Mouse (Mus musculus) adrenal gland, postnatal 36 days (tissue): Measurements from ENCODE around the gene Lrrc49. TPM values are rescaled to one million over a fixed set of nuclear protein-coding genes. Genes with fewer than 3 reads are reported as not detected.
A peak's percentile ranks its signal among the peaks of the same experiment; 100 is the strongest.

ENCODE experiments used
- DNase-seq, 2 experiments: peaks; one replicate each; pipeline ENCODE4 v3.0.0; 2021; ENCODE audit warnings: mixed read lengths in 1 of 2
- total RNA-seq, 2 experiments: library from RNA; stranded (reverse); gene quantifications; 2 replicates each; pipeline ENCODE4 v1.2.3; 2021

The Lrrc49 gene
- total RNA-seq, 2 experiments from 2014 or later = 15.3 to 19.4 TPM

- peak; percentile 13 to 20 for DNase-seq
Measured at GRCm38 (mm10) chr9:60599489-60599888, 88.5 kb downstream of the Lrrc49 start.

DNA sequence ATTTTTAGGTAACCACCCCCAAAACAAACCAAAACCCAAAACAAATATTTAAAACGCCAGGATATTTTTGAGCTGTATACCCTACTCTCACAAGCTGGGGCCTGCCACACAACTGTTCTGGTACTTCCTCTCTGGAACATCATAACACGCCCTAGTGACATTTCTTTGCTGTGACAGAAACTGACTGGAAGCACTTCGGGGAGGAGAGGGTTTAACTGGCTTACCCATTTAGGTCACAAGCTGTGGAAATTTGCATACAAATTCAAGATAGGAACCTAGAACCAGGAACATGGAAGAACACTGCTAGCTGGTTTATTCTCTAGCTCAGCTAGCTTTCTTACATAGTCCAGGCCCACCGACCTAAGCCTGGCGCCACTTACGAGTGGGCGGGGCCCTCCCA is 92.6 kb downstream of the Lrrc49 start:
- DNase-seq = no peak

DNA sequence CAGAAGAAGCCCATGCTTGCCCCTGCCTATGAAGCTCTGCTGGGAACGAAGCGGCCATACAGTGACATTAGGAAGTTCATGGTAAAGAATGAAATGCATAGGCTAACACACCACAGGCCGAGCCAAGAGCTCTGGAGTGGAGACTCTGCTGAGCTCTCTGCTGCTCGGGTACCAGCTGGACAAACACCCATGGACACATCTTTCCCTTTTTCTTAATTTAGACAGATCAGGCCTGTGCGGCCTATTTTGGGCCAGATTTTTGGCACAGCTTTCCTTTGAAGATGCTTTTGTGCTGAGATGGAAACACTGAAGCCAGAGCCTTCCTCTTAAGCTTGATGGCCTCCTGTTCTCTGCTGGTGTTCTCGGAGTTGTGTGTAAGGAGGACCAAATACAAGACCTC is 95.0 kb downstream of the Lrrc49 start:
- DNase-seq = no peak

GRCm38 (mm10) chr9:60592363-60592762 is 95.6 kb downstream of the Lrrc49 start:
- DNase-seq = no peak

GRCm38 (mm10) chr9:60590871-60591624 is 96.9 kb downstream of the Lrrc49 start:
- no peak for DNase-seq

DNA sequence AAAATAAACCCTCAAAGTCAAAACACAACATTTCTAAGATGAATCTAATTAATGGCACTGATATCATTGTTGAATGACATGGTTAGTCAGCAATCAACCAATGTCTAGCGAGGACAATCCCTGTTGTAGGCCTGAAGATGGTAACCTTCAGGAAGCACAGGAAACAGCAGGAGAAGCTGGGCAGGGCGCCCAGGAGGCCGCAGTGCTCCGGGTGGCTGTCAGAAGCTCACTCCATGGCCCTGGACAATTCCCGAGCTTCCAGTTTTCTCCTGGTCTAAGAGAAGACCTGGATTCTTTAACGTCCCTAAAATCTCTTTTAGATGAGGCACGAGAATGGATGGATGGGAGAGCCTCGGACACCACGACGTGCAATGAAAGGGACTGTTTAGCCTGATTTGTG is 99.0 kb downstream of the Lrrc49 start:
- peak in 1 of 2 experiments; percentile 12 for DNase-seq

GRCm38 (mm10) chr9:60586920-60587319 is 101.0 kb downstream of the Lrrc49 start:
- no peak for DNase-seq

DNA sequence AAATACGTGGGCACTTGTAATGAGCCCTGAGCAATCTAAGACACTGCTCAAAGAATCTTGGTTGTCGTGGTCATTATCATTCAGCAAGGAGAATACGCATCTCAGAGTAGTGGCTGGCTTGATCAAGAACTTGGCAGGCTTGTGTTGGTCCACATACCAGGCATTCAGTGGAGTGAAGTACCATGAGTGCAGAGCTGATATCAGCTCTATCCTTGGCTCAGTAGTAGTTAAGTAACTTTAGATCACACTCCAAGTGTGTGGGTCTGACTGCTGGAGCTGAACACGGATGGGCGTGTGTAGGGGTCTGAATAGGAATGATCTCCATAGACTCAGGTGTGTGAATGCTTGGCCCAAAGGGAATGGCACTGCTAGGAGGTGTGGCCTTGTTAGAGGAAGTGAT is 102.8 kb downstream of the Lrrc49 start:
- no peak for DNase-seq

GRCm38 (mm10) chr9:60582553-60582952 is 105.4 kb downstream of the Lrrc49 start:
- no peak for DNase-seq

DNA sequence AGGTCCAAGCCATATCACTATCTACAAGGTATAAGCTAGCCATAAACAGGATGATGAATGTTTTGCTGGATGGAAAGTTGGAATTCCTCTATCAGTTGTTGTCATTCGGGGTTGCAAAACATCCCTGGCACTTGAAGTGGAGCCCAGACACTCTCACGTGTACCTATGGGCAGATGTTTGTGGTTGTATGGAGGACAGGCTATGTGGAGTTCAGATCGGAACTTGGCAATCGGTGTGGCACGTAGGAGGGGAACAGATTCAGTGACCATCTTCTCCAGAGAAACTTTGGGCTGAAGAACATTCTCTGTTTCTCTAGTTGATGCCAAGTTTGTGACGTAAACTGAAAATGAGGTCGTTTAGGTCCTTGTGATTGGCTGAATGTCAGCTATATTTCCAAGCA is 114.9 kb downstream of the Lrrc49 start:
- no peak for DNase-seq

DNA sequence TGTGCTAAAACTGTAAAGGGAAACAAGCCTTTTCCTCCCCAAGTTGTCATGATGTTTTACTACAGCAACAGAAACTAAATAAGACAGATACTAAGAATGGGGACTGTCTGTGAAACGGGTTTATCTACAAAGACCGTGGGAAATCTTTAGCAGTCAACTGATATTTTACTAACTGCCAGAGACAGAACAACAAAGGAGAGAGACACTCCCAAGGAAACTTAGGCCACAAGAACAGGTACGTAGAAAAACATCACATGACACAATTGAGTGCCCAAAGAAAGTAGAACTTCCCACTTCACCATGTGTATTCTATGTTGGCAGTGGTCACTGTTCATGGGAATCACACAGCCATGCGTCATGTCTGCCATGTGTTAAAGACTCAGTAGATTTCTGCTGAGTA is 116.2 kb downstream of the Lrrc49 start:
- no peak for DNase-seq

- no peak for DNase-seq
Measured at GRCm38 (mm10) chr9:60571041-60571440, 116.9 kb downstream of the Lrrc49 start.

GRCm38 (mm10) chr9:60569366-60569765 is 118.6 kb downstream of the Lrrc49 start:
- DNase-seq = no peak

- DNase-seq = no peak
Measured at GRCm38 (mm10) chr9:60563809-60564208, 124.1 kb downstream of the Lrrc49 start.

- DNase-seq = peak; percentile 16 to 20
Measured at GRCm38 (mm10) chr9:60562443-60563371, 125.3 kb downstream of the Lrrc49 start.

DNA sequence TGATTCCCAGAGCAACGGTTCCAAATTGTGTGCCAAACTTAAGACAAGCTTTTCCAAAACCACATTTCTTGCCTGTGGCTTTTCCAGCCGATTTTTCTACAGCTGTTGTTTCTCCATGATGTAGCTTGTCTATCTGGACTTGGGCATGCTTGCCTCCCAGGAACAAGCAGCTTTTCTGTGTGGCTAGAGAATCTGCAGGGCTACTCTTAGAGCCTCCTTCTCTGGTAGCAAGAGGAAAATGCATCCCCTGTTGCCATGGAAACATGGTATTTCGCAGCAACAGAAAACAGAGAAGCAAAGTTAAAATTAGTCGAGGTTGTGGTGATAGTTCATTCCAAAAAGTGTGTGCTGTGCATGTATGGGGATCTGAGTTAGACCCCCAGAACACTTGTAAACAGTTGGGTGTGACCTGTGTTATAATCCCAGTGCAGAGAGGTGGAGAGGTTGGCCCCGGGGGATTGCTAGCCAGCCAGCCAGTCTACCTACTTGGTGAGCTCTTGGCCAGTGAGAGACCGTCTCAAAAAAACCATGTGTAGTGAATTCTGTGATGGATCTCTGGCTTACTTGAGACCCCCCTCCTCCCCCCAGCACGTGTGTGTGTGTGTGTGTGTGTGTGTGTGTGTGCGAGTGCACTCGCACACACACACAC is 126.2 kb downstream of the Lrrc49 start:
- DNase-seq = no peak

GRCm38 (mm10) chr9:60558507-60558906 is 129.5 kb downstream of the Lrrc49 start:
- DNase-seq = no peak

- DNase-seq = no peak
Measured at GRCm38 (mm10) chr9:60551238-60551637, 136.7 kb downstream of the Lrrc49 start.

GRCm38 (mm10) chr9:60548182-60548581 is 139.8 kb downstream of the Lrrc49 start:
- DNase-seq = peak; percentile 59 to 75

DNA sequence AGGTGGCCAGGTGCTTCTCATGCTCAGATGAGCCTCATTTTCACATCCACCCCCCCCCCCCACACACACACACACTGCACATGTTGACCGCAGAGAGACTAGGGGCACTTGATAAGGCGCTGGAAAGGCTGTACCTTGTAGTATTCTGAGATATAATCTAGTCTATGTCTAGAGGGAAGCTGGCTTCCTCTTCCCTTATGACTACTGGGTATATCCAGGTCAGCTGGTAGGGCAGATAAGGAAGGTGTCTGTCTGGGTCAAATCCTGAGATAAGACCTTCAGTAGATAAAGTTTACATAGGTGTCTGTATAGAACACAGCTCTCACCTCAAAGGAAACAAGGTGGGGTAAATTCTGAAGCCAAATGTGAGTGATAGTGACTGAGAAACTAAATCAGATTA is 141.8 kb downstream of the Lrrc49 start:
- no peak for DNase-seq

GRCm38 (mm10) chr9:60545361-60546096 is 142.4 kb downstream of the Lrrc49 start:
- no peak for DNase-seq

DNA sequence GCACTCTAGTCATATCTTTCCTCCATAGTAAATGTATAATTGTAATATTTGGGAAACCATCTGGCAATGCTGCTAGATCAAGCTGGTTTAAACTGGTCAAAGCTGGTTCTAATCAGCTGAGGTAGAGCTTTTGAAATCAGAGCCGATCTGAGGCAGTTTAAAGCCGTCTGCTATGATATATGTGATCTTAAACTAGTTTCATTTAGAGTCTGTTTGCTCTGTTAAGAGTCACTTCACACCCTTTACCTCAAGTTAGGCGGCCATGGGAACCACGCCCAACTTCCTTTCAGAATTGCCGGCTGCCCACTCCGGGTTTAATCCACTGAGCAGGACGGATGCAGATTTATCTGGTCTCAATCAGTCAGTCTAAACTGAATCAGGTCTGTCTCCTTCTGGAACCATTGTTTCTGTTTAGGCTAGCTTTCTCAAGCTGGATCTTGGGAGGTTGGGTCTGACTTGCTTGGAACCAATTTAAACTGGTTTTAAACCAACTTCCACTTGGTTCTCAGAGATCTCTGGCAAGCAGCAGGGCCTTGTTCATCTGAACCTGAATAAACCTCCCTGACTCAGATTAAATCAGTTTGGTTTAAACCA is 144.4 kb downstream of the Lrrc49 start:
- no peak for DNase-seq
